Mouse (Mus musculus): ENCODE measurements around the gene Tmem107. TPM values are rescaled to one million over a fixed set of nuclear protein-coding genes. Genes with fewer than 3 reads are reported as not detected.
A peak's percentile ranks its signal among the peaks of the same experiment; 100 is the strongest.

The Tmem107 gene
- total and polyA plus RNA-seq, 3 experiments: 22.6 to 31.3 (median 30.1) TPM

GRCm38 (mm10) chr11:69099177-69099914 lies 28.7 kb downstream of the Tmem107 start:
- H3K9ac ChIP-seq (ENCODE audit: insufficient read depth, low read depth): peak overlapping the region; percentile 76
- dilution Hi-C loops (cut with MboI; ENCODE audit: extremely low pct_ligation_motif_present, extremely low pct_unique_long_range_greater_than_20kb, low sequenced_read_pairs) (no loop called here), in situ Hi-C loops (cut with MboI; ENCODE audit: low pct_ligation_motif_present, low pct_unique_long_range_greater_than_20kb, low sequenced_read_pairs) (loop anchor here (25.0 kb wide), 1 partner anchor 913 kb away; the partner anchor contains the start of genes Acadvl, Dlg4 and Dvl2)
- H3K79me2 ChIP-seq (replicated peaks; ENCODE audit: control insufficient read depth, extremely low read depth, insufficient read depth, poor library complexity, severe bottlenecking): peaks cover 22% of the 10 kb centered on the region
- peaks cover 6% of the 10 kb centered on the region for H3K27me3 ChIP-seq (replicated peaks)
- peaks cover 20 to 58% of the 10 kb centered on the region in 2 experiments for H3K4me1 ChIP-seq (ENCODE audit: control insufficient read depth in 1 of 2, insufficient read depth in 2 of 2)
- peak overlapping the region; percentile 67 to 94 (median 75) for H3K4me3 ChIP-seq (replicated peaks in 1 of 3; ENCODE audit: low read depth in 2 of 3, low read length in 2 of 3, poor library complexity in 1 of 3)
- peak; percentile 51 for DNase-seq (ENCODE audit: extremely low read depth)
- peak overlapping the region; percentile 93 for H3K4me2 ChIP-seq (ENCODE audit: insufficient read depth, low read depth, poor library complexity, severe bottlenecking)
- no peaks in the 10 kb centered on the region for H3K9me3 ChIP-seq (replicated peaks; ENCODE audit: low read length)
- peaks cover 36 to 39% of the 10 kb centered on the region in 2 experiments for H3K36me3 ChIP-seq (replicated peaks in 1 of 2; ENCODE audit: control insufficient read depth in 1 of 2, insufficient read depth in 1 of 2, low read length in 1 of 2)
- TF ChIP-seq POLR2AphosphoS2 (IDR thresholded peaks at IDR 0.05; ENCODE audit: low read depth, low read length) (no peak), NRF1 (IDR thresholded peaks at IDR 0.05; ENCODE audit: low read depth, low read length) (no peak), BHLHE40 (IDR thresholded peaks at IDR 0.05; ENCODE audit: low read depth, low read length) (peak; percentile 37; the same call in 1 of the 2 replicates)
- H3K27ac ChIP-seq (ENCODE audit: insufficient read depth, low read depth): peak overlapping the region; percentile 75

GRCm38 (mm10) chr11:69099915-69100345 lies 29.3 kb downstream of the Tmem107 start:
- dilution Hi-C loops (cut with MboI; ENCODE audit: extremely low pct_ligation_motif_present, extremely low pct_unique_long_range_greater_than_20kb, low sequenced_read_pairs): no loop called here
- peak; percentile 98 for DNase-seq (ENCODE audit: extremely low read depth)
- TF ChIP-seq PAX5 (IDR thresholded peaks at IDR 0.05; ENCODE audit: low read length): no peak
- no peak for TF ChIP-seq ZC3H11A (IDR thresholded peaks at IDR 0.05; ENCODE audit: low read depth, low read length)
- no peak for TF ChIP-seq CTCF (conservative IDR thresholded peaks at IDR 0.05 in 1 of 2, IDR thresholded peaks at IDR 0.05 in 1 of 2; ENCODE audit: low read depth in 2 of 2, low read length in 2 of 2)
- TF ChIP-seq KAT2A (IDR thresholded peaks at IDR 0.05; ENCODE audit: insufficient replicate concordance, low read length): 0 out of 2 replicates have a peak, but pooled peaks have one; percentile 37
- no peak for TF ChIP-seq GABPA (IDR thresholded peaks at IDR 0.05; ENCODE audit: insufficient replicate concordance, low read depth, low read length)
- peak; percentile 60; the same call in 1 of the 2 replicates for TF ChIP-seq EP300 (IDR thresholded peaks at IDR 0.05; ENCODE audit: low read length)
- TF ChIP-seq TCF12 (IDR thresholded peaks at IDR 0.05; ENCODE audit: low read depth, low read length): peak; percentile 75
- no peak for TF ChIP-seq E2F4 (IDR thresholded peaks at IDR 0.05; ENCODE audit: insufficient replicate concordance, low read depth, low read length)
- TF ChIP-seq ETS1 (conservative IDR thresholded peaks at IDR 0.05; ENCODE audit: low read depth, low read length): peak; percentile 89
- peak; percentile 87; the same call in 1 of the 2 replicates for TF ChIP-seq CHD1 (IDR thresholded peaks at IDR 0.05; ENCODE audit: low read depth, low read length)
- no peak; the same call in 1 of the 2 replicates for TF ChIP-seq USF1 (IDR thresholded peaks at IDR 0.05; ENCODE audit: low read depth, low read length)
- TF ChIP-seq SMC3 (IDR thresholded peaks at IDR 0.05; ENCODE audit: low read depth, low read length): no peak
- peak; percentile 49 for TF ChIP-seq MYC (IDR thresholded peaks at IDR 0.05; ENCODE audit: low read depth, low read length)
- TF ChIP-seq USF2 (conservative IDR thresholded peaks at IDR 0.05; ENCODE audit: low read depth, low read length): no peak
- peak; percentile 89; the same call in 1 of the 2 replicates for TF ChIP-seq ZMIZ1 (IDR thresholded peaks at IDR 0.05; ENCODE audit: low read depth, low read length)
- no peak; the same call in 1 of the 2 replicates for TF ChIP-seq RAD21 (IDR thresholded peaks at IDR 0.05; ENCODE audit: low read depth, low read length)
- peak; percentile 84 for TF ChIP-seq RCOR1 (conservative IDR thresholded peaks at IDR 0.05; ENCODE audit: low read depth, low read length)
- no peak; the same call in 1 of the 2 replicates for TF ChIP-seq CHD2 (IDR thresholded peaks at IDR 0.05; ENCODE audit: low read length)
- 0 out of 2 replicates have a peak, but pooled peaks have one; percentile 38 for TF ChIP-seq JUND (conservative IDR thresholded peaks at IDR 0.05; ENCODE audit: low read depth, low read length)
- peak; percentile 99 for TF ChIP-seq MEF2A (IDR thresholded peaks at IDR 0.05; ENCODE audit: borderline replicate concordance, low read depth, low read length)
- TF ChIP-seq MAZ (IDR thresholded peaks at IDR 0.05; ENCODE audit: low read depth, low read length): peak; percentile 62; the same call in 1 of the 2 replicates
- peak; percentile 68 for TF ChIP-seq HCFC1 (IDR thresholded peaks at IDR 0.05; ENCODE audit: low read depth, low read length)
- TF ChIP-seq ELF1 (IDR thresholded peaks at IDR 0.05; ENCODE audit: low read depth, low read length): peak; percentile 95
- peak; percentile 98 for TF ChIP-seq NRF1 (IDR thresholded peaks at IDR 0.05; ENCODE audit: low read depth, low read length)
- TF ChIP-seq POLR2A (IDR thresholded peaks at IDR 0.05; ENCODE audit: low read depth, low read length): peak; percentile 87
- TF ChIP-seq UBTF (IDR thresholded peaks at IDR 0.05; ENCODE audit: low read depth, low read length): no peak
- peak; percentile 84 for TF ChIP-seq NELFE (IDR thresholded peaks at IDR 0.05; ENCODE audit: low read depth, low read length)
- peak; percentile 77; the same call in 1 of the 2 replicates for TF ChIP-seq POLR2AphosphoS2 (IDR thresholded peaks at IDR 0.05; ENCODE audit: low read depth, low read length)
- no peak for TF ChIP-seq ZKSCAN1 (IDR thresholded peaks at IDR 0.05; ENCODE audit: borderline replicate concordance, low read depth, low read length)

More at GRCm38 (mm10) chr11:69099915-69100345, 29.3 kb downstream of the Tmem107 start:
- Histone ChIP-seq H3K4me1 (ENCODE audit: control insufficient read depth in 1 of 2, insufficient read depth in 2 of 2) (peaks cover 20 to 56% of the 10 kb centered on the region in 2 experiments), H3K9ac (ENCODE audit: insufficient read depth, low read depth) (peak overlapping the region; percentile 76), H3K36me3 (replicated peaks in 1 of 2; ENCODE audit: control insufficient read depth in 1 of 2, insufficient read depth in 1 of 2, low read length in 1 of 2) (peaks cover 42 to 44% of the 10 kb centered on the region in 2 experiments), H3K27ac (ENCODE audit: insufficient read depth, low read depth) (peak overlapping the region; percentile 80), H3K27me3 (replicated peaks) (peaks cover 6% of the 10 kb centered on the region), H3K4me3 (replicated peaks in 1 of 3; ENCODE audit: low read depth in 2 of 3, low read length in 2 of 3, poor library complexity in 1 of 3) (peak overlapping the region; percentile 67 to 94 (median 75)), H3K4me2 (ENCODE audit: insufficient read depth, low read depth, poor library complexity, severe bottlenecking) (peak overlapping the region; percentile 93), H3K9me3 (replicated peaks; ENCODE audit: low read length) (no peaks in the 10 kb centered on the region), H3K79me2 (replicated peaks; ENCODE audit: control insufficient read depth, extremely low read depth, insufficient read depth, poor library complexity, severe bottlenecking) (peaks cover 22% of the 10 kb centered on the region)
- in situ Hi-C loops (cut with MboI; ENCODE audit: low pct_ligation_motif_present, low pct_unique_long_range_greater_than_20kb, low sequenced_read_pairs): loop anchor here (25.0 kb wide), 1 partner anchor 912 kb away; the partner anchor contains the start of genes Acadvl, Dlg4 and Dvl2
